Mouse (Mus musculus) C2C12 (cell line): ENCODE measurements at regions not wholly inside any gene's neighbourhood (a gene's known extent, or its start where the extent isn't known, plus 50 kb on each side); places are given as distances from the start of the nearest gene placed in this dataset.

Experiments used
- H3K27me3 ChIP-seq: one replicate; pipeline ENCODE4 v1.6.1; 2011; ENCODE audit not compliant: control insufficient read depth, insufficient read depth, insufficient read length
- H3K36me3 ChIP-seq: one replicate; pipeline ENCODE4 v1.6.1; 2011; ENCODE audit not compliant: control insufficient read depth, insufficient read depth
- H3K4me3 ChIP-seq: one replicate; pipeline ENCODE4 v1.5.1; 2011; ENCODE audit warnings: mild to moderate bottlenecking, control low read depth; ENCODE audit not compliant: poor library complexity, insufficient read depth, severe bottlenecking
- H3K79me2 ChIP-seq: one replicate; pipeline ENCODE4 v1.6.1; 2011; ENCODE audit not compliant: control insufficient read depth, insufficient read depth
- H3K79me3 ChIP-seq: one replicate; pipeline ENCODE4 v1.6.1; 2011; ENCODE audit warnings: low read depth, control low read depth
- H3ac ChIP-seq: one replicate; pipeline ENCODE3; 2011; ENCODE audit warnings: low read depth; ENCODE audit not compliant: control insufficient read depth, insufficient read length
- CEBPB ChIP-seq: IDR thresholded peaks from one replicate; pipeline ENCODE4 v1.6.1; 2011; ENCODE audit warnings: low read depth, mild to moderate bottlenecking, control low read depth, moderate library complexity
- CTCF ChIP-seq: IDR thresholded peaks from one replicate; pipeline ENCODE4 v1.5.1; 2011; ENCODE audit not compliant: control insufficient read depth, insufficient read depth, insufficient read length
- FOSL1 ChIP-seq: IDR thresholded peaks from one replicate; pipeline ENCODE4 v1.8.0; 2011; ENCODE audit warnings: mild to moderate bottlenecking, low read length; ENCODE audit not compliant: poor library complexity, insufficient read depth, severe bottlenecking
- MAX ChIP-seq: IDR thresholded peaks from one replicate; pipeline ENCODE4 v1.6.1; 2011; ENCODE audit warnings: mild to moderate bottlenecking, control low read depth
- MYOD1 ChIP-seq: IDR thresholded peaks from one replicate; pipeline ENCODE4 v1.6.1; 2011; ENCODE audit warnings: low read depth; ENCODE audit not compliant: control insufficient read depth, insufficient read length
- MYOG ChIP-seq: IDR thresholded peaks from one replicate; pipeline ENCODE4 v1.6.1; 2011; ENCODE audit not compliant: control insufficient read depth, insufficient read length; ENCODE audit errors: extremely low read depth
- USF1 ChIP-seq: IDR thresholded peaks from one replicate; pipeline ENCODE4 v1.6.1; 2011; ENCODE audit warnings: low read depth, mild to moderate bottlenecking, control low read depth, moderate library complexity

DNA sequence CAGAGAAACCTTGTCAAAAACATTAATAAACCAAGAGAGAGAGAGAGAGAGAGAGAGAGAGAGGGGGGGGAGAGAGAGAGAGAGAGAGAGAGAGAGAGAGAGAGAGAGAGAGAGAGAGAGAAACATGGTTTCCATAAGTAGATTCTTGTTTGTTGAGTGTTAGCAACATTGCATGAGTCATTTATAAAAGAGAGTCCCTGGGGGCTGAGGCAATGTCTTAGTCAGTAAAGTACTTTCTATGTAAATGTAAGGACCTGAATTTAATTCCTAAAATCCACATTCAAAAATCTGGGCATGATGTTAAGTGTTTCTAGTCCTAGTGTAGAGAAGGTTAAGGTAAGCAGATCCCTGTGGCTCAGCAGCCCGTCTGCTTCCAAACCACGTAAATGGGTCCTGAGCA is 304.9 kb downstream of the Osr1 start:
- H3K36me3 ChIP-seq = no peaks in the 10 kb centered on the region
- TF ChIP-seq MYOG (no peak), CTCF (no peak), MAX (peak; percentile 22), FOSL1 (peak; percentile 61), CEBPB (peak; percentile 62)
- H3ac ChIP-seq = no peak overlapping the region
- no peaks in the 10 kb centered on the region for H3K27me3 ChIP-seq
- H3K4me3 ChIP-seq = no peak overlapping the region
- H3K79me2 ChIP-seq = no peaks in the 10 kb centered on the region
- H3K79me3 ChIP-seq = no peaks in the 10 kb centered on the region

DNA sequence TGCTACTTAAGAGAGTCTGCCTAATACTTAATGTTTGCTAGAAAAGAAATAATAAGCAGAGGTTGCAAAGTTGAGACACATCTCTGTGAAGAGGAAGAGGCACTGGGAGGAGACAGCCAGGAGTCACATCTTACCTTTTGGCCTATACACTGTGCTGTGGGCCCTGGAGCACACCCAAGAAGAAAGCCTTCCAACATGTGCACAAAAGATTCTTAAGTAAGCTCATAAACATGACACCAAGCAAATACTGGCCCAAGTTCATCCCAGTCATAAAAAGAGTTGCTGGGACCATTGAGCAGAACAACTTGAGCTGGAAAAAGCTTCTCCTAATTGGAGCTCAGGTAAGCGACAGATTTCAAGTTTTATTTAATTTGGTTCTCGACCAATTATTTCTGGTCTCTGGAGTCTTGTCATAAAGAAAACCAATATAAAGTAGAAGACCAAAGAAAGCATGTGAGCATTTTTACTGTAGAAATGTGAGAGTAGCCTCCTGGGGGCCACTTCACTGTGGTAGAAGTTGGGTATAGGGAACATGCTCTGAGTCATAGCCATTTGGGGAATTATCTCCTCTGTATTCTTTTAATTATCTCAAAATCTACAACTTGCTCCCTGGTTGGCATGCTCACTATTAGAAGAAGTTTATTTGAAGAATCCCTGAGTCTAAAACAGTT is 312.2 kb downstream of the Osr1 start:
- Histone ChIP-seq H3ac (no peak overlapping the region), H3K79me3 (no peaks in the 10 kb centered on the region), H3K79me2 (no peaks in the 10 kb centered on the region), H3K27me3 (no peaks in the 10 kb centered on the region), H3K36me3 (no peaks in the 10 kb centered on the region), H3K4me3 (no peak overlapping the region)
- TF ChIP-seq CEBPB = no peak
- no peak for TF ChIP-seq CTCF
- no peak for TF ChIP-seq MYOG
- no peak for TF ChIP-seq FOSL1
- no peak for TF ChIP-seq MYOD1
- TF ChIP-seq USF1 = no peak

DNA sequence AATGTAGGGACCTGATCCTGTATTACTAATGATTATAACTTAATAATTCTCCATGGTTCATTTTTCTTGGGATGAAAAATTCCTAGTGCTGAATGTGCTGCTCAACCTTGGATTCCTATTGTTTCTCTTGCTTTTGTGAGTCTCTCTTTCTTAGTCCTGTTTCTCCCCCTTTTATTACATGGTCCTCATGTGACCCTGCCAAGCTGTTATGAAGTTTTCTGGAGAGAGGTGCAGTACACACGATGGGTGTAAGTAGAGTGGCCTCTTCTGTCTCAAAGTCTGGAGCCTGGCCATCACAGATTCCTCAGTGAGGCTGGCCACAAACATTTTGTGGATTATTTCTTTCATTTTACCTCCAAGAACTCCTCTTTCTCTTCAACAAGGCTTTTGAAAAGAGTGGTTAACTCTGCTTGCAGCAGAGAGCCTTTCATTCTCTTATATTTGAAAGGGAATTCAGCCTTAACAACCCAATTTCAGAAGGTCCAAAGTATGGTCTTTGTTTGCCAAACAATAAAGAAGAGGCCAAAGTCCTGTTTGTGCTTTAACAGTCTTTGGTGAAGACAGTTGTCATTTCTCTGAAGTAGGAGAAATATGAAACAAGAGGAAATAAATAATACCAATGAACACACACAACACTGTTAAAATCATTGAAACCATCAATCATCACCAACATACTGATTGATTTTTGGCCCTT is 313.3 kb downstream of the Osr1 start:
- H3K27me3 ChIP-seq = no peaks in the 10 kb centered on the region
- H3K4me3 ChIP-seq = no peak overlapping the region
- no peaks in the 10 kb centered on the region for H3K79me3 ChIP-seq
- H3ac ChIP-seq = no peak overlapping the region
- TF ChIP-seq MYOG = no peak
- no peaks in the 10 kb centered on the region for H3K36me3 ChIP-seq
- no peaks in the 10 kb centered on the region for H3K79me2 ChIP-seq

DNA sequence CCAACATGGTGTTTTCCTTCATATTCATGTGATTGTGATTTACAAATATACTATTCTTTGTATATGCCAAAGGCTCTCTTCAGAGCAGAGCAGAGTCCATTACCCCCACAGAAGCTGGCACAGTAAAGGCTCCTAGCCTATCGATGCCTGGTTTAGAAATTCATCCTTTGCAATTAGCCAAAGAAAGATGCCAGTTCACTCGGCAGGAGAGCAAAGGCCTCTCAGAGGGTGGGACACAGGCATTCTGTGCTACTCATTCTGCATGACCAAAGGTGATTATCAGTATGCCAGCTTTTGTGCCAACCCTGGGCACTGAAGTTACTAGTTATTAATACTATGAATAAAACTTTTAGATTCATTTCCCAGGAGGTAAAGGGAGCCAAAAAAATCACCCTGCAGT is 324.6 kb downstream of the Osr1 start:
- H3K79me2 ChIP-seq = no peaks in the 10 kb centered on the region
- H3K36me3 ChIP-seq = no peaks in the 10 kb centered on the region
- H3K27me3 ChIP-seq = no peaks in the 10 kb centered on the region
- H3ac ChIP-seq = no peak overlapping the region
- no peak for TF ChIP-seq MYOG
- no peak for TF ChIP-seq USF1
- no peak for TF ChIP-seq MAX
- H3K4me3 ChIP-seq = no peak overlapping the region
- H3K79me3 ChIP-seq = no peaks in the 10 kb centered on the region

DNA sequence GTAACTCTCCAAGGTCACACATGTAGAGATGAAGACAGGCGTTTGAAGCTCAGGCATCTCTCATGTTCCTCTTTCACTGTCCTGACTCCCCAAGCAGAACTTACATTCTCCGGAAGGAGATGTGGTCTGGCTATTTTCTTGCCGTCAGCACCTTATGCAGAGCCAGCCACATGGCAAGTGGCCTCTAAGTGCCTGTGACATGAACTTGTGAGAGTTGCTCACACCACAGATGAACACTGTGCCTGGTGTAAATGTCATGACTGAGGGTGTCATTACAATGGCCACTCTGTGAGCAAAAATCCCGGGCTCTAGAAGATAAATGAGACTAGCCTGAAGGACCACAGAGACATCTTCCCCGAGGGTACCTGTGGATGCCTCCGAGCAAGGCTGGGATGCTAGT is 328.1 kb downstream of the Osr1 start:
- TF ChIP-seq CTCF (no peak), FOSL1 (no peak), MYOG (no peak), MYOD1 (no peak), CEBPB (no peak), MAX (no peak), USF1 (no peak)
- Histone ChIP-seq H3K79me3 (no peaks in the 10 kb centered on the region), H3ac (no peak overlapping the region), H3K27me3 (no peaks in the 10 kb centered on the region), H3K36me3 (no peaks in the 10 kb centered on the region), H3K4me3 (no peak overlapping the region), H3K79me2 (no peaks in the 10 kb centered on the region)

DNA sequence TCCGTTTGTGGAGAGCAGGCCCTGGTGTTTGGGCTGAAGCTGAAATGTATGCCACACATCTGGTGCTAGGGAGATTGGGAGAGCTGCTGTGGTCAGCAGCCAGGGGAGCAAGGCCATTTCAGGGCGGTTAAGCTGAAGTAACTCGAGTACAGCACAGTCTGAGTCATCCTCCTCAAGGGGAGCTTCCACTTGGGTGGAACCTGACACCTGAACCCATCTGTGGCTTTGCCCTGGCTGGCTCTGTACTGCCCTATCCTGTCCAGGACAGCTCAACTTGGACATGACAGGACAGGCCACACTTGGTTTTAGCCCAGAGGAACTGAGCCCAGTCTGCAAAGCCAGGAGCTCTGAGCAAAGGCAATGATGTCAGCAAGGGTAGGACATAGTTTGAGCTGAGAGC is 328.5 kb downstream of the Osr1 start:
- Histone ChIP-seq H3K4me3 (no peak overlapping the region), H3K79me3 (no peaks in the 10 kb centered on the region), H3ac (no peak overlapping the region), H3K36me3 (no peaks in the 10 kb centered on the region), H3K27me3 (no peaks in the 10 kb centered on the region), H3K79me2 (no peaks in the 10 kb centered on the region)
- TF ChIP-seq MYOG (no peak), CTCF (no peak), MAX (peak; percentile 66), FOSL1 (peak; percentile 65), MYOD1 (peak; percentile 68), USF1 (no peak), CEBPB (no peak)
